Mouse (Mus musculus) heart, embryonic 11.5 days (tissue): ENCODE measurements around the gene Syt14. TPM values are rescaled to one million over a fixed set of nuclear protein-coding genes. Genes with fewer than 3 reads are reported as not detected.
A peak's percentile ranks its signal among the peaks of the same experiment; 100 is the strongest.

Experiments used
- ATAC-seq: fragments of 200-750 bp; cut with Nextera tagmentation; replicated peaks from 2 replicates; pipeline ENCODE4 v1.8.0; 2017; ENCODE audit warnings: moderate library complexity; ENCODE audit not compliant: insufficient number of reproducible peaks, low FRiP score, low TSS enrichment
- H3K27ac ChIP-seq: fragments of 300-500 bp; sonication (generic); 2 replicates; pipeline ENCODE4 v1.5.1; 2014; ENCODE audit warnings: mild to moderate bottlenecking, low read depth, low read length
- H3K27me3 ChIP-seq: fragments of 300-500 bp; sonication (generic); 2 replicates; pipeline ENCODE4 v1.6.1; 2014; ENCODE audit warnings: mild to moderate bottlenecking, low read length, mixed read lengths; ENCODE audit not compliant: control insufficient read depth, insufficient read depth
- H3K36me3 ChIP-seq: fragments of 300-500 bp; sonication (generic); 2 replicates; pipeline ENCODE4 v1.6.1; 2014; ENCODE audit warnings: mild to moderate bottlenecking, low read length, moderate library complexity, mixed read lengths; ENCODE audit not compliant: control insufficient read depth, insufficient read depth
- H3K4me1 ChIP-seq: fragments of 300-500 bp; sonication (generic); 2 replicates; pipeline ENCODE4 v1.6.1; 2014; ENCODE audit warnings: low read length; ENCODE audit not compliant: control insufficient read depth, insufficient read depth
- H3K4me2 ChIP-seq: fragments of 300-500 bp; sonication (generic); 2 replicates; pipeline ENCODE4 v1.6.1; 2014; ENCODE audit warnings: mild to moderate bottlenecking, moderate library complexity
- H3K4me3 ChIP-seq: fragments of 300-500 bp; sonication (generic); 2 replicates; pipeline ENCODE4 v1.5.1; 2014; ENCODE audit warnings: low read depth, low read length
- H3K9ac ChIP-seq: fragments of 300-500 bp; sonication (generic); 2 replicates; pipeline ENCODE4 v1.6.1; 2014; ENCODE audit warnings: mild to moderate bottlenecking, low read depth, low read length, moderate library complexity
- H3K9me3 ChIP-seq: fragments of 300-500 bp; sonication (generic); replicated peaks from 2 replicates; pipeline ENCODE4 v1.6.1; 2016; ENCODE audit warnings: low read length; ENCODE audit not compliant: control insufficient read depth
- WGBS: fragments of 180-500 bp; shearing (Covaris S2); extraction: QIAGEN DNeasy Blood & Tissue Kit; methylation state at CpG from one replicate; pipeline ENCODE4 v1.1.7; 2014; ENCODE audit not compliant: insufficient replicate concordance; 5-methylcytosine and 5-hydroxymethylcytosine counted together
- polyA plus RNA-seq: library from polyadenylated mRNA; unstranded; fragments of >200 nt; fragmentation: Nextera tagmentation; extraction: Ambion mirVana; gene quantifications from 2 replicates; pipeline ENCODE4 v1.2.1, GENCODE M21; 2014

Syt14 gene
- polyA plus RNA-seq, 1 experiment from 2014 or later, result 2.3 TPM

GRCm38 (mm10) chr1:192869761-192870160 lies 165.8 kb downstream of the Syt14 start:
- Histone ChIP-seq H3K27ac (no peak overlapping the region), H3K4me3 (no peak overlapping the region), H3K9ac (no peak overlapping the region), H3K4me2 (no peak overlapping the region), H3K9me3 (no peaks in the 10 kb centered on the region), H3K27me3 (no peaks in the 10 kb centered on the region), H3K36me3 (no peaks in the 10 kb centered on the region), H3K4me1 (no peaks in the 10 kb centered on the region)
- 79% methylated on average over 1 of the region's 1 CpGs for WGBS
- ATAC-seq, result no peak

- H3K4me1 ChIP-seq, result no peaks in the 10 kb centered on the region; the same call in 1 of the 2 replicates
- no peak for ATAC-seq
- H3K27me3 ChIP-seq, result no peaks in the 10 kb centered on the region
- no peak overlapping the region for H3K4me3 ChIP-seq
- 70% methylated on average over 3 of the region's 3 CpGs for WGBS
- H3K9me3 ChIP-seq, result no peaks in the 10 kb centered on the region
- no peak overlapping the region for H3K4me2 ChIP-seq
- no peak overlapping the region for H3K27ac ChIP-seq
- no peak overlapping the region for H3K9ac ChIP-seq
- H3K36me3 ChIP-seq, result no peaks in the 10 kb centered on the region
Observed at GRCm38 (mm10) chr1:192864440-192864839, 171.1 kb downstream of the Syt14 start.

GRCm38 (mm10) chr1:192861305-192861960 lies 174.1 kb downstream of the Syt14 start:
- no peaks in the 10 kb centered on the region for H3K36me3 ChIP-seq
- H3K9me3 ChIP-seq, result no peaks in the 10 kb centered on the region
- no peak for ATAC-seq
- no peak overlapping the region for H3K27ac ChIP-seq
- H3K9ac ChIP-seq, result no peak overlapping the region
- WGBS, result 72% methylated on average over 5 of the region's 5 CpGs
- H3K4me3 ChIP-seq, result no peak overlapping the region
- H3K27me3 ChIP-seq, result peaks cover 3% of the 10 kb centered on the region
- H3K4me1 ChIP-seq, result no peaks in the 10 kb centered on the region; the same call in 1 of the 2 replicates
- H3K4me2 ChIP-seq, result no peak overlapping the region

- peaks cover 3% of the 10 kb centered on the region for H3K27me3 ChIP-seq
- no peak overlapping the region for H3K27ac ChIP-seq
- H3K9me3 ChIP-seq, result no peaks in the 10 kb centered on the region
- H3K4me2 ChIP-seq, result no peak overlapping the region
- H3K36me3 ChIP-seq, result no peaks in the 10 kb centered on the region
- no peak overlapping the region for H3K4me3 ChIP-seq
- H3K4me1 ChIP-seq, result no peaks in the 10 kb centered on the region; the same call in 1 of the 2 replicates
- no peak for ATAC-seq
- no peak overlapping the region for H3K9ac ChIP-seq
- 55% methylated on average over 6 of the region's 6 CpGs for WGBS
Observed at GRCm38 (mm10) chr1:192860273-192860672, 175.3 kb downstream of the Syt14 start.

- Histone ChIP-seq H3K36me3 (no peaks in the 10 kb centered on the region), H3K4me1 (no peaks in the 10 kb centered on the region; the same call in 1 of the 2 replicates), H3K4me2 (no peak overlapping the region), H3K27me3 (peaks cover 22% of the 10 kb centered on the region), H3K9ac (no peak overlapping the region), H3K9me3 (no peaks in the 10 kb centered on the region), H3K27ac (no peak overlapping the region), H3K4me3 (no peak overlapping the region)
- 83% methylated on average over 5 of the region's 5 CpGs for WGBS
- ATAC-seq, result no peak
Observed at GRCm38 (mm10) chr1:192857582-192857981, 178.0 kb downstream of the Syt14 start.

- H3K9ac ChIP-seq, result no peak overlapping the region
- no peaks in the 10 kb centered on the region for H3K9me3 ChIP-seq
- no peak for ATAC-seq
- peaks cover 6% of the 10 kb centered on the region; the same call in 1 of the 2 replicates for H3K4me1 ChIP-seq
- peaks cover 22% of the 10 kb centered on the region for H3K27me3 ChIP-seq
- no peak overlapping the region for H3K27ac ChIP-seq
- H3K36me3 ChIP-seq, result no peaks in the 10 kb centered on the region
- WGBS, result 70% methylated on average over 6 of the region's 6 CpGs
- H3K4me3 ChIP-seq, result no peak overlapping the region
- H3K4me2 ChIP-seq, result no peak overlapping the region
Observed at GRCm38 (mm10) chr1:192856931-192857330, 178.6 kb downstream of the Syt14 start.

- Histone ChIP-seq H3K4me1 (peaks cover 8% of the 10 kb centered on the region), H3K9me3 (no peaks in the 10 kb centered on the region), H3K27ac (no peak overlapping the region), H3K9ac (no peak overlapping the region), H3K4me2 (peak overlapping the region; percentile 95), H3K36me3 (no peaks in the 10 kb centered on the region), H3K4me3 (no peak overlapping the region), H3K27me3 (peaks cover 22% of the 10 kb centered on the region)
- WGBS, result 16% methylated on average over 10 of the region's 10 CpGs
- no peak for ATAC-seq
Observed at GRCm38 (mm10) chr1:192856411-192856810, 179.2 kb downstream of the Syt14 start.

GRCm38 (mm10) chr1:192855474-192856230 lies 179.9 kb downstream of the Syt14 start, which contains the start of gene Sertad4:
TSS of gene Sertad4 (minus strand) at chr1:192855756.
- 0 out of 2 replicates have a peak, but pooled peaks have one; percentile 46 for ATAC-seq
- H3K27me3 ChIP-seq, result peaks cover 22% of the 10 kb centered on the region
- WGBS, result under 1% methylated on average over 67 of the region's 75 CpGs
- H3K4me3 ChIP-seq, result peak within 1 kb of the TSS; percentile 79
- H3K4me1 ChIP-seq, result peaks cover 15% of the 10 kb centered on the region
- no peaks in the 10 kb centered on the region for H3K9me3 ChIP-seq
- peak within 1 kb of the TSS; percentile 82 for H3K27ac ChIP-seq
- peak within 1 kb of the TSS; percentile 95 for H3K4me2 ChIP-seq
- H3K9ac ChIP-seq, result peak within 1 kb of the TSS; percentile 86
- no peaks in the 10 kb centered on the region for H3K36me3 ChIP-seq
